Mouse (Mus musculus) adipocyte (in vitro differentiated cells): ENCODE measurements at regions not wholly inside any gene's neighbourhood (a gene's known extent, or its start where the extent isn't known, plus 50 kb on each side); places are given as distances from the start of the nearest gene placed in this dataset.

Experiments
- DNase-seq: peaks from one replicate; pipeline ENCODE4 v3.0.0-alpha.2; 2016; ENCODE audit warnings: low spot score

GRCm38 (mm10) chr10:43712657-43713056 lies 134.6 kb downstream of the Cd24a start:
- DNase-seq: no peak

DNA sequence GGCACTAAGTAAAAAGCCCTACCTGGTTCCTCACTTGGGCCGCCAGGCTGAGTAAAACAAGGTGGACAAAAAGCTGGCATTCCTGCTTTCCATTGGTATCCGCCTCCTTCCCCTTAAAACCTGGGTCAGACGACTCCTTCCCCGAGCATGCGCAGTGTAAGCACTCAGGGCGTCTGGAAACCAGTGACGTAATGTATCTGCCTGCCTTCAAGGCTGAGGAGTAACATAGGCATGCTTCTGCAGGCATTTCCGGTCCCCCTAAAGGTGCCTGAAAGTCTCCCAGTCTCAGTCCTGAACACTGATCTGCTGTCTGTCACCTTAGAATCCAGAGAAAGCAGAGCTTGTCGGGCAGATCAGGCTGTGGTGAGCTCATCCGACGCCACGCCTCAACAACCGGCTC lies 140.7 kb downstream of the Cd24a start:
- DNase-seq: no peak

GRCm38 (mm10) chr10:43721356-43721755 lies 143.3 kb downstream of the Cd24a start:
- no peak for DNase-seq

DNA sequence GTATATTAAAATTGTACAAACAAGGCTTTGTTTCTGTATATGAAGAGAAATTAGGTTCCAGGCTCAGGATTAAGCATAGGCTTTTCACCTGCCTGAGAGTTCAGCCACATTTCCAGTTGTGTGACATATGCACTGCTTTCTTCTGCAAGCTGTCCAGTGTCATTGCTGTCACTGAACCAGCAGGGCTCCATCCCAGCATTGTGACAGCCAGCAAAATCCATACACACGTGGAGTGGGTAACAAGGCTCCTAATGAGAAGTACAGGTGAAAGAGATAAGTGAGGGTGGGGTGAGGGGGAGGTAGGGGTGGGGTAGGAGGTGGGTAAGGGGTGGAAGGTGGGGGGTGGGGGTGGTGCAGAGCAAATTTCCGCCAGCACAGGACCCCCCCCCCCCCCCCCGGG lies 144.1 kb downstream of the Cd24a start:
- no peak for DNase-seq

DNA sequence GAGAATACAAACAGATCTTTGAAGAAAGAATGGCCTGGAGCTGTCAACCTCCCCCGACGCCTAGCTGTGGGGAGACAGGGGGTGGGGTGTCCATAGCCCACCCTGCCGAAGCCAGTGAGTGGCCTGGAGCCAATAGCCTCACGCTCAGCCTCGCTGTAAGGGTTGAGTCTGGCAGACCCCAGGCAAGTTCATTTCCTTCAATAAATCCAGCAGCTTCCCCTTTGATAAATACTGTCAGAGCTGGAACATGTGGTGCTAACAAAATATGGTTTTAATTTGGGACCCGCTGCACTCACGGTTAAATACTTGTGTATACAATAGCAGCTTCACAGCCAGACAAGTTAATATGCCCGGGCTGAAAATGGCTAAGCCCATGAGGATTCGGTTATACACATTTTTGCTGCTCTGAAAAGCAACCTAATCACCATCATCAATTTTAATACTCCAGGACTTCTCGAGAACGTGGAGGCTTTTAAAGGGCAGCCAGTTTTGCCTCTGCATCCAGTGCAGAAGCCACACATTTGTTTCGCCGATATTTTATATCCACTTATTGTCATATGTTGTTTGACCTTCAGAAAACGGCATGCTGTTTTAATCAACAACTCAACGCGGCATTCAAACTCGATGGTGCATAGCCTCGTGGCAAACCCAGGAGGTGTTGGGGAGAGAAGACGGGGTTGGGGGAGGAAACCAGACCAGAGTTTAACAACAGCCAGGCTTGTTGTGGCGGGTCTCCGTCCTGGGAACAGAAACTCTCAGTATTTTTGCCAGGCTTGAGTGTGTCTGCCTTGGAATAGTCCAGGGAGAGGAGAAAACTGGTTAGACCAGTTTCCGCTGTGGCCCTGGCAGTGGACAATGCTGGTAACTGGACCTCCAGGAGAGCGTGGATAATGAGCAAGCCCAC lies 144.9 kb downstream of the Cd24a start:
- DNase-seq: peak; percentile 3

DNA sequence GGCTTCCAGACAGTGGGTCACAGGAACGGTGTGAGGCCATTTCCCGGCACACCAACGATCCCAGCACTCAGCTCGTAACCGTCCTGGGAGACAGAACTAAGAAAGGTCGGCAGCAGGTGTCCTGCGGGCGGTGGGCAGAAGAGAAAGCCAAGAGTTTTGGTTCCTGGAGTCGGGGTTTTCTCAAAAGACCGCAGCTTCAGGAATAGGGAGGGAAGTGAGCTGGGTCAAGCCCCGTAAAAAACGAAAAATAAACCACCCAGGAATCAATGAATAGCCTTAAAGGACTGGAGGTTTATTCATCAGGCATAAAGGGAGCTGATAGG lies 145.5 kb downstream of the Cd24a start:
- DNase-seq: no peak

DNA sequence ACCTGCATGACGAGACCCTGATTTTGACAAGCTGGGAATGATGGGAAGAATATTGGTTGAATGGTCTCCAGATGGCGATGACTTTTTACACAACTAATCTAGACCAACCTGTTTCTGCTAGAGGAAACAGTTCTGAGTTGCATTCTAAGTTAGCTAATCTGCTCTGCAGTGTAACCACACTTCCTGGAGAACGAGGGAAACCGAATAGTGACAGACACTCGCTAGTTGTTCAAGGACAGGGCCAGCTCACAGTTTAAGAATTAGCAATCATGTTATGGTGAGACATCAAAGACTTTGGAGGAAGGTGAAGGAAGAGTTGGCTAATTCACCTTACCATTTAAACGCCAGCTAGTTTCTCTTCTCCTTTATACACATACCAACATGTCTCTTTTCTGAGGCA lies 149.7 kb downstream of the Cd24a start:
- no peak for DNase-seq

DNA sequence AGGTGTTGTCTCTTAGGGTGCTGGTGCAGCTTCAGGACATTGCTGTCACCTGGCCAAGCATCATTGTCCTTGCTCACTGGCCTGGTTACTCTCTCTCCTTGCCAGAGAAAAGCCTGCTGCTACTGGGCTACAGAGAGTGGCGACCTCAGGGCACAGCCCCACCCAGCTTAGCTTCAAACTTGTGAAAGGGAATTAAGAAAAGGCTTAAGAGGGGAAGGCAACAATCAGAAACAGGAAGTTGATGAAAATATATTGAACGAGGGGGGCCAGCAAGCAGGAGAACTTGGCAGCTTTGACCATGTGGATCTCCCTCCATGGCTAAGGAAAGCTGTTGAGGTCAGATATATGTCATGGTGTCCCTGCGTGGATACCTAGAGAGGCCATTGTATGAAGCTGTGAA lies 151.1 kb downstream of the Cd24a start:
- no peak for DNase-seq

DNA sequence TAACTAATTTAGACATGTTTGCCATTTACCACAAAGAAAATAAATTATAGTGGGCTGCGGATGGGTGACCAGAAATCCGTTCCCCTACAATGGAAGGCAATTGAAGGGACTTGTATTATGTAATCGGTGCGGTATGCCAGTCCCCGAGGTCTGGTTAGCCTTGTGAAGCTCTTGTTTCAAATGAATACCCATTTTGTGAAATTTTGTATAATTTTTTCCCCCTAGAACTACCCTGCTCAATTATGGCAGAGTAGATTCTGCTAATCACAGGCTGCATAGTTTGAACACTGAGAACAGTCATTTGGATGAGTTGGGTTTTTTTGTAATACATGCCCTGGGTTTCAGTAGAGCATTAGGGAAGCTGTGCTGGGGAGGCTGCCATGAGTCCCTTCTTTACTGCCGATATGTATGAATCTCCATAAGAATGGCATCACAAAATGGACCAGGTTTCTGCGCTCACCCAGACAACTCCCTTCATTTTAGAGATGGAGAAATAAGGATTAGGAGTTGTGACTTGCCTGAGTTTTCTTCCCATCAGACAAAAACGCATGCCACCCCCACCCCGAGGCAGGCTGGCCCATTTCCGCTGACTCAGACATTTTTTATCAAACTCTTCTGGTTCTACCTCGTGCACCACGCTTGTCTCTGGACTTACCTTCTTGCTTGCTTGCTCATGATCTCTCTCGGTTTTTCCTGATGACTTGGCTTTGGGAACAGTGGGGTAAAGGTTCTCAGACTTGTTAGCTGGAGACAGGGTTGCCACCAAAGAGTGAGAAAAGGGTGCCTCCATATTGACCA lies 155.7 kb downstream of the Cd24a start:
- DNase-seq: no peak

- DNase-seq: no peak
Observed at GRCm38 (mm10) chr10:43739181-43739580, 161.1 kb downstream of the Cd24a start.

DNA sequence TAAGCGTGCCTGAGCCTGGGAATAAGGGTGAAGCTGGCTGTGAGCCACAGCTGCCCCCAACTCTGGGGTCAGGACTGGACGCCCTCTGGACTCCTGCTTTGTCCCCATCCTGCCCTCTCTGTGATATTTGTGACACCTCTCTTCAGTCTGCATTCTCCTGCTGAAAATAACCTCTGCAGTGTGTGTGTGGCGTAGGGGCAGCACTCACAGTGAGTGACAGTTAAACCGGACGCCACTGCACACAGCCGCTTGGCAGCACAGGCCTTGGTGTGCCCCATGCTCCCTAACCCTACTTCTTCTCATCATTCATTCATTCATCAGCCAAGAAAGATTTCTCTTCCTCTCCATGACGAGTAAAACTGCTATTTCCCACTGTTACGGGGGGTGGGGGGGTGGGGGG lies 161.6 kb downstream of the Cd24a start:
- no peak for DNase-seq

- DNase-seq: no peak
Observed at GRCm38 (mm10) chr10:43740204-43740865, 161.2 kb downstream of the Qrsl1 start.

- no peak for DNase-seq
Observed at GRCm38 (mm10) chr10:43741361-43742084, 160.0 kb downstream of the Qrsl1 start.

DNA sequence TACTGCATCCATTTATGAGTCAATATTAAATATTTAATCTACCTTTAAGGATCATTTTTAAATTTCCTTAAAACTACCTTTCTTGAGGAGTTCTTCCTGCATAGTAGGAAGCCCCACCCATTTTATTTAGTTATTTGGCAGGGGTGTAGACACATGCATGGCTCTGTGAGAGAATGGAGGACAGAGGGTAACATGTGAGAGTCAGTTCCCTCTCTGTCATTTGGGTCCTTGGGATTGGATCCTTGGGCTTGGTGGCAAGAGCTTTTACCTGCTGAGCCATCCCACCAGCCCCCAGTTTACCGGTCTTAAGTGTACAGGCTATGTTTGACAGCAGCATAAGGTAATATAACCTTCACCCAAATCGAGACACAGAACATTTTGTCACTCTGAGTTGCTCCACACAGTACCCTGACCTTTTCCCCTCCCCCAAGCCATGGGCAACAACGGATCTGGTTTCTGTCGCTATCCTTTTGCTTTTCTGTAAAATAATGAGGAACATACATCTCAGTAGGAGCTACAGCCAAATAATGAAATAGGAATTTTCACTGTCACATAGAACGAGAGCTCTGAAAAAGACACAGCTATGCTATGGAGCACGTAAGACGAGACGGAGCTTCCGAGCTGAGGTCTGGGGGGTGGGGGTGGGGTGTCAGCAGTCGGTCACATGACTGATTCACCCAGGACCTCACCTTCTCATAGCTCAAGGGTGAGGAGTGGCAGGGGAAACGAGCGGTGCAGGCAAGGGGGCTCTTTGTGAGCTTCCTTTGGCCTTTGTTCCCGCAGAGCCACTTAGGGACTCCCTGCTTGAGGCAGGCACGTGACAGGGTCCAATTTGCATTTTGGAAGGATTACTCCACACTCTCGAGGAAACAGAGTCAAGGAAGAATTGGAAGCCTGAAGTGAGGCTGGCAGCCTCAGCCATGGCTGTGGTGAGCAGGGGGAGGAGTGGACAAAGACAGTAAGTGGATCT lies 159.2 kb downstream of the Qrsl1 start:
- no peak for DNase-seq

DNA sequence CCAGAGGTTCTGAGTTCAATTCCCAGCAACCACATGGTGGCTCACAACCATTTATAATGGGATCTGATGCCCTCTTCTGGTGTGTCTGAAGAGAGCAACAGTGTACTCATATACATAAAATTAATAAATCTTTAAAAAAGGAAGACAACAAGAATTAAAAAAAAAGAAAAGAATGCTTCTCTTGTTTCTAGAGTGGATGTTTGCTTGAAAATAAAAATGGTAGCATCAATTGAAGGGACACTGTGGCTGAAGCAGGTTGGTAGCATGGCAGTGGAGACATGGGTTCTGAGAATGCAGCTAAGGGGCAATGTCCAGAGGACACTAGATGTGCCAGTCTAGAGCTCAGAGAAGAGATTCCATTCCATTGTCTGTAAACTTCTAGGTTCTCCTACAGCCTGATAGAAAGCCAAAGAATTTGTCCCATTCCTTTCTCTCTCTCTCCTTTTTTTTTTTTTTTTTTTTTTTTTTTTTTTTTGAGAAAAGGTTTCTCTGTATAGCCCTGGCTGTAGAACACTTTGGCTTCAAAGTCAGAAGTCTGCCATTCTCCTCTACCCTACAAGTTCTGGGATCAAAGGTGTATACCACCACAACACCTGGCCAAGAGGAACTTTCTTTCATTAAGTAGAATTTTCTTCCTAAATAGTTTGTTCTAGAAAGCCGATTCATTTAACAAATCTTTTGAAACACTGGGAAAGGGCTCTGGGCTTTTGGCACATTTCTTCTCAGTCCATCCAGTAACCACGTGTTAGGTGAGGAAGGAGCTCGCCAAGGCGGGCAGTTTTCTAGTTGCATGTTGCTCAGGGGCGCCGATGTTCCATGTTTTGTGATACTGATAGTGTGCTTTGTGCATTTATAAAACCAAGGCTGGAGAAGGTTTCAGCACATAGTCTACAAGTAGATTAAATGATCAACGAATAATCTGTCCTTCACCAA lies 158.1 kb downstream of the Qrsl1 start:
- DNase-seq: no peak

- no peak for DNase-seq
Observed at GRCm38 (mm10) chr10:43745931-43746630, 155.5 kb downstream of the Qrsl1 start.

DNA sequence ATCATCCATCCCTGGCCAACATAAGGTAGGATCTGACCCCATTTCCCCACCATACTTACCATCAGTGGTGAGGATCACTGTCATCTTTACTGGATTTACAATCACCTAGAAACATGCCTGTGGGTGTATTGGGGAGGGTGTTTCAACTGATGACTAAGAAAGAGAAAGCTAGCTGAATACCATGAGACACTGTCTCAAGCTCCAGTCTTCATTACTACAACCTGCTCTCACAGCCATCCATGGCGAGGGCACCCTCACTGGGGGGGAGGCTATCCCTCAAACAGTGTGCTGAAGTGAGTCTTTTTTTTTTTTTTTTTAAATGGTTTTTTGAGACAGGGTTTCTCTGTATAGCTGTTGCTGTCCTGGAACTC lies 154.9 kb downstream of the Qrsl1 start:
- DNase-seq: no peak

DNA sequence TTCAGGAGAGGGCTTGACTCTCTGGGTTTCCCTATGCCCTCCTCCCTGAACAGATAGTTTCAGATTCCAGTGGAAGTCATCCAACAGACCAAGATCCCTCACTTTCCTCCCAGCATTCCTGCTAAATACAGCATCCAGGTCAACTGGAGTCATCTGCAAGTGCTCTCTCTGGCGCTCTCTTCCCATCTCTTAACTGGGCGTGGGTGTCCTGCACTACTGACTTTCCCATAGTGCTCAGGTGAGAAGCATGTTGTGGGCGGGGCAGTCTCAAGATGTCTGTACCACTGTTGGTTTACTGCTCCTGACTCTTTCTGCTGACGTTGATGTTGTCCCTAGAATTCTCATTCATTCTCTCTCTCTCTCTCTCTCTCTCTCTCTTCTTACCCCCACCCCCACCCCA lies 154.0 kb downstream of the Qrsl1 start:
- DNase-seq: no peak

DNA sequence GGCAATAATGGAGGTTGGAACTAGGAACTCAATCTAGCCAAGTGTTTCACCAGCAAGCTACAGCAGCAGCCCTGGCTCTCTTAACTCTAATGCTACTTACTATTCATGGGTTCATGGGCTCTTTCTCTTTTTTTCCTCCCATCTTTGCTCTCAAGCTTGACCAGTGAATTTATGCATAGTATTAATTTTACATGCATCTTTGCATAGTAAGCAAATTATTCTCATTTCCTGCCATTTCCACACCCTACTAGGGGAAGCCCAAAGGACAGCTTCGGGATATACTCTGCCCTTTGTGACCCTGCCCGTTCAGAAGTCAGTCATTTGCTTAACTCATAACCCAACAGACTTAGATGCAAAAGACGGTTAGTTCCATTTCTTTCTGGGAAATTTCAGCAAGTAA lies 153.2 kb downstream of the Qrsl1 start:
- DNase-seq: no peak
